Mouse (Mus musculus): ENCODE results near the gene Spata31d1b. TPM values are rescaled to one million over a fixed set of nuclear protein-coding genes. Genes with fewer than 3 reads are reported as not detected.
"Not testable (repeated sequence)": the region's sequence is repeated elsewhere in the genome, so short reads cannot be mapped to it uniquely, and the experiment has no call there.

The Spata31d1b gene
- polyA plus RNA-seq, 1 experiment from 2014 or later: 0.04 TPM

GRCm38 (mm10) chr13:59700137-59700536 lies 11.9 kb upstream of the Spata31d1b start:
- not testable (repeated sequence) for H3K36me3 ChIP-seq; H3K4me3 ChIP-seq; H3K27ac ChIP-seq; DNase-seq (ENCODE audit: low spot score); H3K9me3 ChIP-seq
- 64% methylated on average over 1 of the region's 1 CpGs for WGBS
- H3K27me3 ChIP-seq (ENCODE audit: insufficient read depth, poor library complexity, severe bottlenecking): peaks cover 42% of the 10 kb centered on the region
- H3K4me1 ChIP-seq (replicated peaks): peaks cover 19% of the 10 kb centered on the region

DNA sequence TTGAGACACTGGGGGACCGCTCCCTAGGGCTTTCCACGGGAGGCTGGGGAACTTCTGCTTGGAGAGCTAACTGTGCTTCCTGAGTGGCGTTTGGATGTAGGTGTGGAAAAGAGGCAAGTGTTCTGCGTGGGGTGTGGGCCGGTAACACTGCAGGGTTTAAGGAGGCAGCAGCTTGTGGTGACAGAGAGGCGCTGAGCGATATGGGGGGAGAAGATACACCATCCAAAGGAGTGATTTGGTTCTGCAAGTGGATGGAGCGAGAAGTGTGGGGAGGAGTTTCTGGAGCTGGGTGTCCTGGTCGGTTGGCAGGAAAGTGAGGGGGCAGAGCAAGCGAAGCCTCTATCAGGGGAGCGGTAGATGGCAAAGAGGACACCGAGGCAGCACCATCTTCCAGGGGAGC lies 8.6 kb upstream of the Spata31d1b start:
- peaks cover 19% of the 10 kb centered on the region for H3K4me1 ChIP-seq (replicated peaks)
- peaks cover 19% of the 10 kb centered on the region; the same call in 1 of the 2 replicates for H3K27me3 ChIP-seq (ENCODE audit: insufficient read depth, poor library complexity, severe bottlenecking)
- H3K36me3 ChIP-seq: no peaks in the 10 kb centered on the region
- no peaks in the 10 kb centered on the region for H3K9me3 ChIP-seq
- no peak for DNase-seq (ENCODE audit: low spot score)
- H3K4me3 ChIP-seq: no peak overlapping the region
- peak overlapping the region; percentile 13; the same call in 1 of the 2 replicates for H3K27ac ChIP-seq
- WGBS: 90% methylated on average over 12 of the region's 12 CpGs

DNA sequence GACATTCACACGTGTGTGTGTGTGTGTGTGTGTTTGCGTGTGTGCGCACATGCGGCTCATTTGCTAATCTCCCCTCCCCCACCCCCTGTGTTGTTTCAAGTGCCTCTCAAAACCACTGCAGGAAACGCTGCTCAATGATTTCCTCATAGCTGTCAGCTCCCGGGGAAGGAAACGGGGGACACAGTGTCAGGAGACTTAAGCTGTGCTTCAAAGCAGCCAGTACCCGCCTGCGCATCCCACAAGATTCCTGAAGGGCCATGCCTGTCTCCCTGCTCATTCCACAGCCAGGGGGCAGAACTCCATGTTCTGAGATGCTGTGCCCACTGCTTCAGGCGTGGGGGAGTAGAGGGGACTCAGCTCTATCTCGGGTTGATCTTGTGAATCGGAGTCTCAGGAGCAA lies 7.5 kb upstream of the Spata31d1b start:
- H3K4me3 ChIP-seq: no peak overlapping the region
- H3K9me3 ChIP-seq: no peaks in the 10 kb centered on the region
- H3K4me1 ChIP-seq (replicated peaks): peaks cover 19% of the 10 kb centered on the region
- H3K27me3 ChIP-seq (ENCODE audit: insufficient read depth, poor library complexity, severe bottlenecking): peaks cover 15% of the 10 kb centered on the region; the same call in 1 of the 2 replicates
- H3K36me3 ChIP-seq: no peaks in the 10 kb centered on the region
- WGBS: 68% methylated on average over 12 of the region's 12 CpGs
- peak overlapping the region; percentile 62; the same call in 1 of the 2 replicates for H3K27ac ChIP-seq
- no peak for DNase-seq (ENCODE audit: low spot score)

DNA sequence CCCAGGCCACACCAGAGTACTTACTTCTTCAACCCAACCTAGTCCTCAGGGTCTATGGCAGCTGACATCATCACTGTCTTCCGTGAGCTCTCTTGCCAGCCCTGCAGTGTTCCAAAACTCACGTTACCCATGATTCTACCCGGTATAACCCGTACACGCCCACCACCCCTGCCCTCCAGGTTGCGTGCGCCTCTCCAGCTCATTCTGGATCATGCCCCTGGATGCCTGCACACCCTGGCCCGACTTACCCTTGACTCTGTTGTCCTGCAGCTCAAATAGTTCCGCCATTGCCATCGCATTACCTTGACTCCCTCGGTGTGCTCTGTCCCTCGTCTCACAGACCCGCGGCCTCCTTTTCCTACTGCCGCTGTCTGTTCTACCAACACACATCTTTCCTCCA lies 1.9 kb upstream of the Spata31d1b start, which contains the start of gene Spata31d1a:
TSS of gene Spata31d1a (minus strand) at position 101 of the 400 bp plus-strand sequence.
- Histone ChIP-seq H3K36me3 (no peaks in the 10 kb centered on the region), H3K27me3 (ENCODE audit: insufficient read depth, poor library complexity, severe bottlenecking) (peaks cover 12% of the 10 kb centered on the region), H3K4me3 (no peak within 1 kb of the TSS), H3K9me3 (no peaks in the 10 kb centered on the region), H3K27ac (no peak within 1 kb of the TSS), H3K4me1 (replicated peaks) (peaks cover 23% of the 10 kb centered on the region)
- DNase-seq (ENCODE audit: low spot score): no peak
- WGBS: 94% methylated on average over 15 of the region's 15 CpGs

DNA sequence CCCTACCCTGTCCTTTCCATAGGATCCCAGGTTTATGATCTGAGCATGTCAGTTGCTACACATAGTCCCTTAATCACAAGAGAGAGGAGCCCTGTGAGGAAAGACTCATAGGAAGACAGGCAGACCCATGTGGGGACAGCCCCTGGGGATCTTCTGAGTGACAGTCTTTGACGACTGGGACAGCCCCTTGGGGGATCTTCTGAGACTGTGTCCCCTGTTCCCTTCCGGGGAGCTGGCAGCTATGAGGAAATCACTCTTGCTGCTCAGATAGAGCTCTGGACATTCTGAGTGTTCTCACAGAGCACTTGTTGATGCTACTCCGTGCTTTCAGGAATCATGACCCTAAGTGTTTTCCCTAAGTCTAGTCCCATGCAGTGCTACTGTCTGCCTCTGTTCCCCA lies 1.6 kb downstream of the Spata31d1b start:
- Histone ChIP-seq H3K9me3 (no peaks in the 10 kb centered on the region), H3K27ac (0 out of 2 replicates have a peak overlapping the region, but pooled peaks have one; percentile 24), H3K36me3 (no peaks in the 10 kb centered on the region), H3K27me3 (ENCODE audit: insufficient read depth, poor library complexity, severe bottlenecking) (peaks cover 12% of the 10 kb centered on the region), H3K4me1 (replicated peaks) (peaks cover 23% of the 10 kb centered on the region), H3K4me3 (no peak overlapping the region)
- no peak for DNase-seq (ENCODE audit: low spot score)
- WGBS: 34% methylated on average over 3 of the region's 3 CpGs

DNA sequence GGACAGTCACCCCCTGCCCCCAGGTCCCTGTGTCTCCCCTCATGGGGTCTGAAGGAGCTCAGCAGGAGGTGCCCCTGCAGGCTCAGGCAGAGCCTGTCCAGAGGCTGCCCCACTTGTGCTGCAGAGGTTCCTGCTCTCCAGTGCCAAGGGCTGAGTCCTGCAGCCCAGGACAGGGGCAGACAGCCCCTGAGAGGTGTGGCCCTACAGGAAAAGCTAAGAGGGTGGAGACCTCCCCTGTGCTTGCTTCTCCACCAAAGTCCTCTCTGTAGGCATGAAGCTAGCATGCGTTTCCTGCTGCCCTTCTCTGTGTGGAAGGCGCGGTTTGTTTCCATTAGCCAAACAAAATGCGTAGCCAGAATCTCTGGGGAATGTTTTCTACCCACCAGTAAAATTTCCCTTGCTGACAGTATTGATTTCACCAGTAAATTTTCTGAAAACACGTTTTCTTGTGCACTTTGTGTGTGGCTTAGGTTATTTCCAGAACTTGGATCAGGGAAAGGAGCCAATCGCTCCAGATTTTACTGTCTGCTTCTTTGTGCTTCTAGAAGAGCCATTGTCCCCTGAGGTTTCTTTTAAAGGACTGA lies 6.9 kb downstream of the Spata31d1b start:
- not testable (repeated sequence) for H3K9me3 ChIP-seq; DNase-seq (ENCODE audit: low spot score); H3K4me3 ChIP-seq; H3K27ac ChIP-seq; H3K36me3 ChIP-seq; H3K27me3 ChIP-seq (ENCODE audit: insufficient read depth, poor library complexity, severe bottlenecking)
- 38% methylated on average over 6 of the region's 6 CpGs for WGBS
- H3K4me1 ChIP-seq (replicated peaks): peaks cover 16% of the 10 kb centered on the region

DNA sequence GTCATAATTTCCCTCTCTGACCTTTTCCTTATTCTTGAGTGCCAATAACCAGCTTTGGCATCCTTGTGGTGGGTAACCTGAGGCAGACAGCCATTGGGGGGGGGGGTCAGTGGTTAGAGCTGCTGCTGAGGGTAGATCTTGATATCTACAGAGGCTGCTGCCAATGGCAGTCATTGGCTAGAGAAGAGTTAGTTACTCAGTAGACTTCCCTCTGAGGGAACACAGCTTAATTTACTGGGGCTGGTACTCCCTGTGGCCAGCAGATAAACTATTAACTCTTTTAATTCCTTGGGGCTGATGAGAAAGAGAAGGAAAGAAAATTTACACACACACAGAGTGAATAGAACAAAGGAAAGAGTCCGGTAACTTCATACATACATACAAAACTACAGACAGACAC lies 7.4 kb downstream of the Spata31d1b start:
- H3K4me3 ChIP-seq: no peak overlapping the region
- no peaks in the 10 kb centered on the region for H3K36me3 ChIP-seq
- H3K27me3 ChIP-seq (ENCODE audit: insufficient read depth, poor library complexity, severe bottlenecking): peaks cover 2% of the 10 kb centered on the region; the same call in 1 of the 2 replicates
- no peak overlapping the region for H3K27ac ChIP-seq
- no peaks in the 10 kb centered on the region for H3K9me3 ChIP-seq
- DNase-seq (ENCODE audit: low spot score): no peak
- H3K4me1 ChIP-seq (replicated peaks): peaks cover 12% of the 10 kb centered on the region
- WGBS: 92% methylated on average over 1 of the region's 1 CpGs

- not testable (repeated sequence) for DNase-seq (ENCODE audit: low spot score); H3K27ac ChIP-seq; H3K9me3 ChIP-seq; H3K4me3 ChIP-seq; H3K36me3 ChIP-seq
- H3K27me3 ChIP-seq (ENCODE audit: insufficient read depth, poor library complexity, severe bottlenecking): peaks cover 16% of the 10 kb centered on the region; the same call in 1 of the 2 replicates
- WGBS: 70% methylated on average over 1 of the region's 1 CpGs
- H3K4me1 ChIP-seq (replicated peaks): peaks cover 23% of the 10 kb centered on the region
These were observed 10.0 kb downstream of the Spata31d1b start for GRCm38 (mm10) chr13:59722089-59722488.

DNA sequence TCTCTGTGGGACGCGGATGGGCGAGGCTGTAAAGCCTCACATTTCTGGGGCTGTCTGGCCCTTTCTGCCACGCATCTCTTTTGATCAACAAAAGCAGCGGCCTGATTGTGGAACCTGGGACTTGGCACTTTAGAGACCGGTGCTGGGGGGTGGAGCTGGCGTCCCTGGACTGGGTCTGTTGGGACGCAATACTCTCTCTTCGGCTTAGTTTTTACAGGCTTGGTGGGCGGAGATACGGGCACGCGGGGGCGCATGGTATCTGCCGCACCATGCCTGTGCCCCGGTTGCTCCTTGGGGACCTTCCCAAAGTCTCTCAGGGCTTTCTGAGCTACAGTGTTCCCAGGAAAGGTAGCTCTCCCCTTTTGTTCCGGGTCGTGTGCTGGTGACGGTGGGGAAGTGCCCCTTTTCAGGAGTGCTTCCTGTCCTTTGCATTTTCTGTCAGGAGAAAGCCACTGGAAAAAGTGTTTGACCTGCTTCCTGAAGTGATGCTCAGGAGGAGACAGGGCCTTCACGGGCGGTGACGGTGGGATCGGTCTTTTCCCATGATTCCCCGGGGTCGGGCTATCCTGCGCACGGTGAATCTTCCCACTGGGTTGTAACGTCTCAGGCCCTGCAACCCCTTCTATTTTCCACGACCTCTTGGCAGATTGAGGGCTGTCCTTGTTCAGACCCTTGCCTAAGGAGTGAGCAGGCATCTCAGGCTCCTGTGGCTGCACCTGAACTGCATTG lies 14.2 kb downstream of the Spata31d1b start:
- Histone ChIP-seq H3K4me1 (replicated peaks) (peaks cover 19% of the 10 kb centered on the region), H3K27ac (peak overlapping the region; percentile 54; the same call in 1 of the 2 replicates), H3K27me3 (ENCODE audit: insufficient read depth, poor library complexity, severe bottlenecking) (peaks cover 33% of the 10 kb centered on the region), H3K9me3 (no peaks in the 10 kb centered on the region), H3K36me3 (no peaks in the 10 kb centered on the region), H3K4me3 (peak overlapping the region; percentile 29)
- DNase-seq (ENCODE audit: low spot score): no peak
- WGBS: 36% methylated on average over 29 of the region's 29 CpGs

- Histone ChIP-seq H3K27ac (peak overlapping the region; percentile 50; the same call in 1 of the 2 replicates), H3K27me3 (ENCODE audit: insufficient read depth, poor library complexity, severe bottlenecking) (peaks cover 33% of the 10 kb centered on the region), H3K4me3 (no peak overlapping the region), H3K36me3 (no peaks in the 10 kb centered on the region), H3K4me1 (replicated peaks) (peaks cover 19% of the 10 kb centered on the region), H3K9me3 (no peaks in the 10 kb centered on the region)
- WGBS: 32% methylated on average over 7 of the region's 7 CpGs
- peak; percentile 86 for DNase-seq (ENCODE audit: low spot score)
These were observed 16.5 kb downstream of the Spata31d1b start for GRCm38 (mm10) chr13:59728378-59729093.

DNA sequence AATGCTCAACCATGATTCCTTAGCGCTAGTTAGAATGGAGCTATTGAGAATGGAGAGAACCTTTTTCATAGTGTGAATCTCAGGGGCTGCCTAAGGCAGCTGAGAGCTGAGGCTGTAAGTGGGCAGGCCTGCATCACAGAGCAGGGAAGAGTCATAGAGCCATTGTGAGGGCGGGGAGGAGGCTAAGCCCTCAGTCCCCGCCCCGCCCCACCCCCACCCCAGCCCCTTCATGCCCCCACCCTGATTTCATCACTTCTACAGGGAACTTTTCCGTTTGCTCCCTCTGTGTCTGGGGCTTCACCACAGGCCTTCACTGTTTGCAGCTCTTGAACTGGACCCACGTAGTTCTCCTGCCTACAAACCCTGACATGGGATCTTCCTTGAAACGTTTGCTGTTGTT lies 19.6 kb downstream of the Spata31d1b start, which contains the start of gene Spata31d1d:
TSS of gene Spata31d1d (minus strand) at position 101 of the 400 bp plus-strand sequence.
- H3K4me3 ChIP-seq: no peak within 1 kb of the TSS
- H3K27me3 ChIP-seq (ENCODE audit: insufficient read depth, poor library complexity, severe bottlenecking): peaks cover 21% of the 10 kb centered on the region
- 41% methylated on average over 7 of the region's 7 CpGs for WGBS
- H3K4me1 ChIP-seq (replicated peaks): peaks cover 8% of the 10 kb centered on the region
- H3K9me3 ChIP-seq: no peaks in the 10 kb centered on the region
- H3K36me3 ChIP-seq: no peaks in the 10 kb centered on the region
- DNase-seq (ENCODE audit: low spot score): no peak
- H3K27ac ChIP-seq: no peak within 1 kb of the TSS

DNA sequence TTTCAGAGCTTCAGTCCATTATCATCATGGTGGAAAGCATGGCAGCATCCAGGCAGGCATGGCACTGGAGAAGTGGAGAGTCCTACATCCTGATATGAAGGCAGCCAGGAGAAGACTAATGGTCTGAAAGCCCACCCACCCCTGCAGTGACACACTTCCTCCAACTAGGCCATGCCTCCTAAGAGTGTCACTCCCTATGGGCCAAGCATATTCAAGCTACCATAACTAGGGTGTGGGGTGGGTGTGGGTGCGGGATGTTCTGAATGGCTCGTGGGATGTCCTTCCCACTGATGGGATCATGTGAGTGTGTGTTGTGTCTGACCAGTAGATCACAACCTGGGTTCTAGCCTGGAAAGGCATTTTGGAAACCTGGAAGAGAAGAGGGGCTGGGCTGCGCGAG lies 21.9 kb downstream of the Spata31d1b start:
- no peak overlapping the region for H3K4me3 ChIP-seq
- WGBS: 76% methylated on average over 4 of the region's 4 CpGs
- no peaks in the 10 kb centered on the region for H3K36me3 ChIP-seq
- peaks cover 5% of the 10 kb centered on the region for H3K27me3 ChIP-seq (ENCODE audit: insufficient read depth, poor library complexity, severe bottlenecking)
- peaks cover 4% of the 10 kb centered on the region; the same call in 1 of the 2 replicates for H3K4me1 ChIP-seq (replicated peaks)
- no peak for DNase-seq (ENCODE audit: low spot score)
- H3K9me3 ChIP-seq: no peaks in the 10 kb centered on the region
- no peak overlapping the region for H3K27ac ChIP-seq
